Mouse (Mus musculus) testis, postnatal 10 days (tissue): ENCODE results near the gene Ccdc85a.
A peak's percentile ranks its signal among the peaks of the same experiment; 100 is the strongest.
"Not testable (repeated sequence)": the region's sequence is repeated elsewhere in the genome, so short reads cannot be mapped to it uniquely, and the experiment has no call there.

Experiments used
- DNase-seq: peaks from one replicate; pipeline ENCODE4 v3.0.0; 2021; ENCODE audit warnings: low spot score

Ccdc85a gene

DNA sequence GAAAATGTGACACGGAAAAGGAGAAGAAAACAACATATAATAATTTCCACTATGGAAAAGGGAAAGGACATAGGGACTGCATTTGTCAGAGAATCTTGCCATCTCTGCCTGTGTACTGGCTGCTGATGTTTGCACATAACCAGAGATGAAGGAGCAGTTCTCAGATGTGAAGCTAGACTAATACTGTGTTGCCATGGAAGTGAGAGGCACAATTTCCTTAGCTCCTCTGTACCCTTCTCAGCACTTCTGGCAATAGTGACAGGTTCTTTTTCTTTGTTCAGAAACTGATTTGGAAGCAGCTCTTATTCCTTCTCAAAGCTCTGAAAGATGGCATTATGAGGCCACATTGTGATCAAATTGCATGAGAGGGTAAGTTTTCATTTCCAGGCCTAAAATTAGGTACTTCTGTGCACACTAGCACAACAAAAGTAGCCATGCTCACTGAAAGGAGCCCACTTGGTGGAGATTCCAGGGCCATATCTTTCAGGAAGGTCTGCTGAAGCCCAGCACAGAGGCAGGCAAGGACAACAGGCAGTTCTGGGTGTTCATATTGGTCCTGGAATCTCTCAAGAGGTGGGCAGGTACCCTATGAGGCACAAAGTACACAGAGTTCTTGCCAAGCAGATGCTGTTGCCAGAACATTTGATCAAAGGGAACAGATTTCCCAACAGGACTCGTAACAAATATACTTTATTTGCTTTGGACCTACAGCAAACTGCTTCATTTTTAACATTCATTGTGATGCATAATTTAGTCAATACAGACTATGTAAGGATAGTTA lies 161.5 kb downstream of the Ccdc85a start:
- DNase-seq, result no peak

DNA sequence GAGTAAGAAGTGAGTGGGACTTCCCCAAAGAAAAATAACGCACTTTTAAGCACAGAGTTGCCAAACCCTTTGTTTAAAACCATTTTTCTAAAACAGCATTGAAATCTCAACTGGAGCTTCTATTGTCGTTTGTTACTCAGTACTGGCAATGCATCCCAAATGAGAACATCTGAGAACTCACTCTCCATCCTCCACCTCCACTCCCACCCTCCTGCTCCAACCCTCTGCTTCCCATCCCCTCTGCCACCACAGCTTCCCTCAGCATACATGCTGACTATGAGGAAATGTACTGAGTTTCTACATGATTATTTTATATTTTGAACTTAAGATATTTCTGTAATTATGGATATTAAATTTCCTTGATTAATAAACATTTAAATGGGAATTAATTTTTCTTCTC lies 168.3 kb downstream of the Ccdc85a start:
- DNase-seq, result no peak

- DNase-seq, result not testable (repeated sequence)
Measured at GRCm38 (mm10) chr11:28409880-28410279, 174.2 kb downstream of the Ccdc85a start.

DNA sequence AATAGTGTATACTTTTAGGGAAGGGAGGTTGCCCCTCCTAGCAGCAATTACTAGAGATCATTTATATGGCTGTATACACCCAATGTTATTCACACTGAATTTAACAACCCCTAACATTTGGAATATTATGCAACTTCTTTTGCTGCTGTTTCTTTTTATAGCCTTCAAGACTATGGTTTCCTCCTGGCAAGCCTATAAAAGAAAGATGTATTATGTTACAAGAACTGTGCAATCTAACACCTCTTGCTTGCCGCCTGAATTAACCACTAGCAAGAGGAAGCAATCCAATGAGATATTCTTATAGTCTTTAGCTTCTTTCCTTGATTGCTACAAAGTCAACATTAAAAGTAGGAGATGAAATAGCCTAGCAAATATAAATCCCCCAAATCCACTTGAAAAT lies 187.0 kb downstream of the Ccdc85a start:
- no peak for DNase-seq

GRCm38 (mm10) chr11:28375891-28376290 lies 208.2 kb downstream of the Ccdc85a start:
- DNase-seq, result no peak

DNA sequence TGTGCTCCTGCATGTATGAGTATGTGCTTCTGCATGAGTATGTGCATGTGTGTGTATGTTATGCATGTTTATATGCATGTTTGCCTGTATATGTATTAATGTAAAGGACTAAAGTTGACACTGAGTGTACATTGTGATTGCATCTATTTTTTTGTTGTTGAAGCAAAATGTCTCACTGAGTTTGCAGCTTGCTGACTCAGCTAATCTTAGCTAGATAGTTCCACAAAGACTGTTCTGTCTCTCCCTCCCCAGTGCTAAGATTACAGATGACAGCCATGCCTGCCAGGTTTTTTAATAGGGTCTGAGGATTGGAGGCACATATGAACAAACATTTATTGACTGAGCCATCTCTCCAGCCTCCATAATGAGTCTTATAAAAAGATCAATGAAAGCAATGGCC lies 209.5 kb downstream of the Ccdc85a start:
- no peak for DNase-seq

GRCm38 (mm10) chr11:28371381-28371780 lies 212.7 kb downstream of the Ccdc85a start:
- not testable (repeated sequence) for DNase-seq

- no peak for DNase-seq
Measured at GRCm38 (mm10) chr11:28365929-28366244, 218.2 kb downstream of the Ccdc85a start.

- peak; percentile 84 for DNase-seq
Measured at GRCm38 (mm10) chr11:28365209-28365928, 218.8 kb downstream of the Ccdc85a start.

- no peak for DNase-seq
Measured at GRCm38 (mm10) chr11:28343465-28343864, 240.7 kb downstream of the Ccdc85a start.

- DNase-seq, result no peak
Measured at GRCm38 (mm10) chr11:28341887-28342286, 242.2 kb downstream of the Ccdc85a start.

DNA sequence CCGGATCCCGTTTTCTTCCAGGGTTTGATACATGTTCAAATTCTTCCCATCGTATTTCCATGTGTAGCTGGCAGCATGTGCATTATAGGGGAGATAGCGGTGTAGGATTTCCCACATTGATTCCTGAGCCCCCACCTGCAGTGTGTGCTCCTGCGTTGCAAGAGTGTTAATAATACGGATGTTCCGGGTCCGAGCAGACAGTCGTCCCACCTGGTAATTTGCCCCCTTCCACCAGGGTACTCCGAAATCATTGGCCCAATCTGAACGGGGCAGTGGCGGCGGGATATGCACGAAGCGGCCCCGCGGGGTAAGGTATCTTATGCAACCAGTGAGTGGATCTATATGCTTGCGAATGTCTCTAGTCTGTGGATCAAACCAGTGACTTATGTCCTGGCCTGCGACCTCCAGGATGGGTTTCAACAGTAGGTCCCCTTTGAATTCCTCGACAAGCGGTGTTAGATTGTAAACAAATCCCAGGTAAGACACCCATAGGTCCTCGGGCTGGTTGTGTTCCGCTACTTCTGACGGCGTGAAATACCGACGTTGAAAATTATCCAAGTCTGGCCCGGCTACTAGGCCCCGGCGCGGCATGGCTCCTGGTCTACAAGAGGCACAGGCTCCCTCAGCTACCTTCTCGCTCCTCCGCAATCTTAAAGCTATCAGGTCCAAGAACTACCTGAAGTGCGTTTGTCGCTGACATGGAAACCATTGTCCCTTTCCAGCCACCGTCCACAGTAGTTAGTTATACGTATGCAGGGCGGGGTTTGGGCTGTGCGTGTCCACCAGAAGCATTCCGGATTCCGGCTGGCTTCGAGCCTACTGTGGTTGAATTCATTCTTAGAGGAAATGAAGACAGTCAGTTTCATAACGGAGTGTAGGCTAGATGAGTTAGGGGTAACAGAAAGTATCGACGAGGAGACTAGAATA lies 244.6 kb downstream of the Ccdc85a start, which contains the start of gene Gm6685:
TSS of gene Gm6685 (minus strand) at position 644 of the 927 bp plus-strand sequence.
- peak; percentile 37 for DNase-seq
